Mouse (Mus musculus): Measurements from ENCODE around the gene Rab14.

- TF ChIP-seq GATA1 (IDR thresholded peaks at IDR 0.05; ENCODE audit: borderline replicate concordance, low read length) = no peak
- TF ChIP-seq FLI1 (IDR thresholded peaks at IDR 0.05; ENCODE audit: low read length) = no peak
Measured at GRCm38 (mm10) chr2:35132662-35133055, 68.3 kb downstream of the Rab14 start.

Data from megakaryocyte, embryonic 14.5 days (primary cell).